Mouse (Mus musculus): ENCODE measurements around the gene Haus8. TPM values are rescaled to one million over a fixed set of nuclear protein-coding genes. Genes with fewer than 3 reads are reported as not detected.
"Not testable (repeated sequence)": the region's sequence is repeated elsewhere in the genome, so short reads cannot be mapped to it uniquely, and the experiment has no call there.

The Haus8 gene
- polyA plus RNA-seq, 1 experiment from 2014 or later: 51.5 TPM

DNA sequence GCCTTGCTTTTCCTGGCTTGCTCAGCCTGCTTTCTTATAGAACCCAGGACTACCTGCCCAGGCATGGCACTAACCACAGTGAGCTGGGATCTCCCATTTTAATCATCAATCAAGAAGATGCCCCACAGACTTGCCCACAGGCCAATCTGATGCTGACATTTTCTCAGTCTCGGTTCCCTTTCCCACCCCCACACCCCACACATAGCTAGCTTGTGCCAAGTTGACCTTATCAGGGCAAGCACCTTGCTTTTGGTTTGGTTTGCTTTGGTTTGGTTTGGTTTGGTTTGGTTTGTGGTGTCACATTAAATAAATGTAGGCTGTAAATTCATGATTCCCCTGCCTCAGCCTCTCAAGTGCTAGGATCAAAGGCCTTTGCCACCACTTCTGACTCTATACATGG lies 34.6 kb upstream of the Haus8 start:
- H3K36me3 ChIP-seq (ENCODE audit: control insufficient read depth, insufficient read depth, low read length): no peaks in the 10 kb centered on the region
- no peak overlapping the region for H3K4me3 ChIP-seq (ENCODE audit: low read depth, low read length)
- no peak for ATAC-seq
- no peak overlapping the region for H3K27ac ChIP-seq (ENCODE audit: low read depth, low read length)
- 97% methylated on average over 1 of the region's 1 CpGs for whole genome bisulfite sequencing
- no peak for DNase-seq (ENCODE audit: low spot score)
- no peak overlapping the region for H3K9ac ChIP-seq (ENCODE audit: low read length)
- H3K9me3 ChIP-seq (replicated peaks; ENCODE audit: control insufficient read depth, low read length): no peaks in the 10 kb centered on the region
- no peaks in the 10 kb centered on the region for H3K4me1 ChIP-seq (ENCODE audit: control insufficient read depth, insufficient read depth, low read length)
- H3K4me2 ChIP-seq (ENCODE audit: low read length): no peak overlapping the region
- no peaks in the 10 kb centered on the region for H3K27me3 ChIP-seq (replicated peaks; ENCODE audit: control insufficient read depth, insufficient read depth, low read length)

DNA sequence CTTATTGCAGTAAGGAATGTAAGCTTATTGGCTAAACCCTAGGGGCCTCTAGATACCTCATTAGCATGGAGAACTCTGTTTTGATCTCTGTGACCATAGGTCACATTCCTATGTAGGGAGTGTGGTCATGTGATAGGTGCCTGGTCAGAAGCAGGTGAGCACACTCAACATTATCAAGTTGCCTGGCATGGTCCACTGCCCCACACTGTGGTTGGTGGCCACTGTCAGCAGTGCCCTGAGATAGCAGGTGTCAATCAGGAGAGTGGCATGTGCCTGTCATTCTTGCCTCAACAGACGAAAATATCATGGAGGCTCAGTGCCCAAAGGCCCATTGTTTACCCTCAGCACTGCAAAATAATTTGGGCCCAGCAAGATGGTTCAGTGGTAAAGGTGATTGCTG lies 33.3 kb upstream of the Haus8 start:
- 84% methylated on average over 1 of the region's 1 CpGs for WGBS
- Histone ChIP-seq H3K9me3 (replicated peaks; ENCODE audit: control insufficient read depth, low read length) (no peaks in the 10 kb centered on the region), H3K27me3 (replicated peaks; ENCODE audit: control insufficient read depth, insufficient read depth, low read length) (no peaks in the 10 kb centered on the region), H3K4me3 (ENCODE audit: low read depth, low read length) (no peak overlapping the region), H3K4me1 (ENCODE audit: control insufficient read depth, insufficient read depth, low read length) (no peaks in the 10 kb centered on the region), H3K27ac (ENCODE audit: low read depth, low read length) (no peak overlapping the region), H3K36me3 (ENCODE audit: control insufficient read depth, insufficient read depth, low read length) (peaks cover 3% of the 10 kb centered on the region; the same call in 1 of the 2 replicates), H3K9ac (ENCODE audit: low read length) (no peak overlapping the region), H3K4me2 (ENCODE audit: low read length) (no peak overlapping the region)
- ATAC-seq (no peak), DNase-seq (ENCODE audit: low spot score) (no peak)

DNA sequence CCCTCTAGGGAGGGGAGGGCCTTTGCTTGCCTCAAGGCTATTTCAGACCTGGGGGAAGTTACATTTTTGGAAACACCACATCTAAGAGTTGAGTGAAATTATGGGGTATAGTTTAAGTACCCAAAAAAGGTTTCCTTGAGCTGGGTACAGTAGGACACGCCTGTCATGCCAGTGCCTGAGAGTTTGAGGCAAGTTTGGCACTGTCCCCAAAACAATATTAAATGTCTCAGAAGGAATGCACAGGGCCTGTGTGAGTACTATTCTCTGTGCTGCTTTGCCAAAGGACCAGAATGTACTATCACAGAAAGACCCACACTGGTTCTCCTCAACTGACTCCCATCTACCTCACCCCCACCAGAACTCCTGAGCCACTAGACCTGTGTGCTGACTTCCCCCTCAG lies 30.9 kb upstream of the Haus8 start:
- Histone ChIP-seq H3K9me3 (replicated peaks; ENCODE audit: control insufficient read depth, low read length) (no peaks in the 10 kb centered on the region), H3K36me3 (ENCODE audit: control insufficient read depth, insufficient read depth, low read length) (peaks cover 3% of the 10 kb centered on the region; the same call in 1 of the 2 replicates), H3K9ac (ENCODE audit: low read length) (no peak overlapping the region), H3K27ac (ENCODE audit: low read depth, low read length) (no peak overlapping the region), H3K27me3 (replicated peaks; ENCODE audit: control insufficient read depth, insufficient read depth, low read length) (no peaks in the 10 kb centered on the region), H3K4me2 (ENCODE audit: low read length) (no peak overlapping the region), H3K4me3 (ENCODE audit: low read depth, low read length) (no peak overlapping the region), H3K4me1 (ENCODE audit: control insufficient read depth, insufficient read depth, low read length) (no peaks in the 10 kb centered on the region)
- 79% methylated on average over 1 of the region's 1 CpGs for WGBS
- ATAC-seq (no peak), DNase-seq (ENCODE audit: low spot score) (no peak)

DNA sequence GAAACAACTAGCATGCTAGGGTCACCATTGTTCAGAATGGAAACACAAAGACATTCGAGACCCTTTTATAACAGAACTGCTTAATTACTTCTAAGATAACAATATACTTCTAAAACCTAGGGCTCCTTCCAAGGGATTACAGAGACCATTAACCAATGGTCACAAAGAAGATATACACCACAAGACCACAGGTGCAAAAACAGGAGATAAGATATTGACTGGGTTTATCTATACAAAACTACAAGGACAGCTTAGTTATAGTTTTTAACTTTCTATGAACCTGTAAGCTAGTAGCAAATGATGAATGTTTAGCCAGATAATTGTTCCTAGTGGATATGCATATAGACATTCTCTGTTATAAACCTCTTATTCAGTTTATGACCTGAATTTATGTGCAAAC lies 30.1 kb upstream of the Haus8 start:
- no peak for ATAC-seq

DNA sequence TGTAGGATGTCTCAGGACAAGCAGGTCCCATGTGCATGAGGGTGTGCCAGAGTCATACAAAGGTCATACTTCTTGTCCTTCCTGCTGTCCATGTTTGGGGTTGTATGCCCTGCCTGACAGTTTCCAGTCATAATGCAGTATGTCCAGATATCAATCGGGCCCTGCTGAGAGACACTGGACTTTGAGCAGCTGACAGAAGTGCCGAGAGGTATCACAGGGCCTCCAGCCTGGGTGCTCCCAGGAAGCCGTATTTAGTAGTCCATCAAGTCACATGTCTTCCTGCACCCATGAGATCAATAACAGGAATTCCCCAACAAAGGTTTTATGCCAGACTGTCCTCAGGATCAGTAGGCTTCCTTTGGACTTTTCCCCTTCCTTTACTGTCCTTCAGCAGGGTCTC lies 27.0 kb upstream of the Haus8 start:
- Histone ChIP-seq H3K4me1 (ENCODE audit: control insufficient read depth, insufficient read depth, low read length) (no peaks in the 10 kb centered on the region), H3K36me3 (ENCODE audit: control insufficient read depth, insufficient read depth, low read length) (peaks cover 15% of the 10 kb centered on the region; the same call in 1 of the 2 replicates), H3K27ac (ENCODE audit: low read depth, low read length) (no peak overlapping the region), H3K27me3 (replicated peaks; ENCODE audit: control insufficient read depth, insufficient read depth, low read length) (no peaks in the 10 kb centered on the region), H3K4me3 (ENCODE audit: low read depth, low read length) (no peak overlapping the region), H3K9me3 (replicated peaks; ENCODE audit: control insufficient read depth, low read length) (no peaks in the 10 kb centered on the region), H3K4me2 (ENCODE audit: low read length) (no peak overlapping the region), H3K9ac (ENCODE audit: low read length) (no peak overlapping the region)
- WGBS: 96% methylated on average over 3 of the region's 3 CpGs
- ATAC-seq: no peak
- DNase-seq (ENCODE audit: low spot score): no peak

More for the DNA sequence above, 30.1 kb upstream of the Haus8 start:
- WGBS: 100% methylated on average over 1 of the region's 1 CpGs
- Histone ChIP-seq H3K27me3 (replicated peaks; ENCODE audit: control insufficient read depth, insufficient read depth, low read length) (no peaks in the 10 kb centered on the region), H3K4me2 (ENCODE audit: low read length) (no peak overlapping the region), H3K4me3 (ENCODE audit: low read depth, low read length) (no peak overlapping the region), H3K9me3 (replicated peaks; ENCODE audit: control insufficient read depth, low read length) (no peaks in the 10 kb centered on the region), H3K9ac (ENCODE audit: low read length) (no peak overlapping the region), H3K36me3 (ENCODE audit: control insufficient read depth, insufficient read depth, low read length) (peaks cover 3% of the 10 kb centered on the region; the same call in 1 of the 2 replicates), H3K27ac (ENCODE audit: low read depth, low read length) (no peak overlapping the region), H3K4me1 (ENCODE audit: control insufficient read depth, insufficient read depth, low read length) (no peaks in the 10 kb centered on the region)
- no peak for DNase-seq (ENCODE audit: low spot score)

DNA sequence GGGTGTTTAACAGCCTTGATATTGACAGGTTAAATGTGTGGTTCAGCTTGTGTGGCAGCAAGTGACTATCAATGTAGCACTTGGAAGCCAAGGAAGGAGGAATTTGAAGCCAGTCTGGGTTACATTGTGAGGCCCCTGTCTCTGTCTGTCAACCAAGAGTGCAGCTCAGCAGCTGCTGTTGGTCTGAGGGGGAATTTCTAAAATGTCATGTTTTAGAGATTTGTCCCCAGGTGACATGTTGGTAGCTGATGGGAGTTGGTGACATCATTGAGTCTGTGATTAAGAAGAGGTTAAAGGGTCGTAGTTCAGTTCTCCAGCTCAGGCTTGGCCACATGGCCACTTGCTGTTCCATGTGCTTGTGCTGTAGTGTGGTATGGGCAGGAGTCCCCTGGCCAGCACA lies 24.7 kb upstream of the Haus8 start:
- no peak overlapping the region for H3K4me3 ChIP-seq (ENCODE audit: low read depth, low read length)
- no peak overlapping the region for H3K9ac ChIP-seq (ENCODE audit: low read length)
- H3K27ac ChIP-seq (ENCODE audit: low read depth, low read length): no peak overlapping the region
- ATAC-seq (no peak), DNase-seq (ENCODE audit: low spot score) (no peak)
- no peaks in the 10 kb centered on the region for H3K4me1 ChIP-seq (ENCODE audit: control insufficient read depth, insufficient read depth, low read length)
- 79% methylated on average over 1 of the region's 1 CpGs for WGBS
- no peaks in the 10 kb centered on the region for H3K9me3 ChIP-seq (replicated peaks; ENCODE audit: control insufficient read depth, low read length)
- no peaks in the 10 kb centered on the region for H3K27me3 ChIP-seq (replicated peaks; ENCODE audit: control insufficient read depth, insufficient read depth, low read length)
- peaks cover 22% of the 10 kb centered on the region; the same call in 1 of the 2 replicates for H3K36me3 ChIP-seq (ENCODE audit: control insufficient read depth, insufficient read depth, low read length)
- no peak overlapping the region for H3K4me2 ChIP-seq (ENCODE audit: low read length)

DNA sequence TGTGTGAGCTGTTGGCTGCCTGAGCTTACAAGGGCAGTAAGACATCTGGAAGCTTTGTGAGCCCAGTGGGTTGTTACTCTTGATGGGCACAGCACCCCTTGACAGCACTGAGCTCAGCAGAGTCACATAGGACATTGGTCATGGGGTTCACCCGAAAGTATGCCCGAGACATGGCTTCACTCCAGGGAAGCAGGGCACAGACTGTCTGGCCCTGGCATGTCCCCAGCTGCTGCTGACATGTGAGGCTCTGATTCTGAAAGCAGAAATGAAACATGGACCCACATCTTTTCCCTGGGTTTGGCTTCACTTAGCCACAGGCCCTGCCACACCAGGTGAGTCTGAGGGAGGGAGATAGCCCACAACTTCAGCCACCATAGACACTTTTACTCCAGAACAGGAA lies 24.1 kb upstream of the Haus8 start:
- H3K4me1 ChIP-seq (ENCODE audit: control insufficient read depth, insufficient read depth, low read length): no peaks in the 10 kb centered on the region
- DNase-seq (ENCODE audit: low spot score) (no peak), ATAC-seq (no peak)
- H3K4me3 ChIP-seq (ENCODE audit: low read depth, low read length): no peak overlapping the region
- H3K9ac ChIP-seq (ENCODE audit: low read length): no peak overlapping the region
- WGBS: 96% methylated on average over 2 of the region's 2 CpGs
- no peak overlapping the region for H3K27ac ChIP-seq (ENCODE audit: low read depth, low read length)
- H3K4me2 ChIP-seq (ENCODE audit: low read length): no peak overlapping the region
- H3K9me3 ChIP-seq (replicated peaks; ENCODE audit: control insufficient read depth, low read length): no peaks in the 10 kb centered on the region
- H3K27me3 ChIP-seq (replicated peaks; ENCODE audit: control insufficient read depth, insufficient read depth, low read length): no peaks in the 10 kb centered on the region
- peaks cover 19% of the 10 kb centered on the region; the same call in 1 of the 2 replicates for H3K36me3 ChIP-seq (ENCODE audit: control insufficient read depth, insufficient read depth, low read length)

DNA sequence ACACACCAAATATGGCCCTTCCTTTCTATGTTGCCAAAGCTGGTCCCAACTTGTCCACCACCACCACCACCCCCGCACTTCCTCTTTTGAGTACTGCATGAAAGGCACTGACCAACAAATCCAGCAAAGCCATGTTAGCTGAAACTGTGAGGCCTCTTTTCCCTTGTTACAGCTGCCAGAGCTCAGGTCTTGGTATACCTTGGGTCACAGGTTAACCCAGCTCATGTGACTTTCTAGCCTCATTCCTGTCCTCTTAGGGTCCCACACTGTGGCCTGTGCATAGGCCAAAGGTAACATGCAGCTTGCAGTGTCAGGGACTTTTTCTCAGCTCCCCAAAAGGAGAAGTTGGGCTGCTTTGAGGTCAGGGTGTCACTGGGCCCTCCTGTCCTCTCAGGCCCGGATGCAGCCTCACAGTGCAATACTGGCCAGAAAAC lies 23.5 kb upstream of the Haus8 start:
- WGBS: 96% methylated on average over 2 of the region's 2 CpGs
- Histone ChIP-seq H3K4me3 (ENCODE audit: low read depth, low read length) (no peak overlapping the region), H3K27me3 (replicated peaks; ENCODE audit: control insufficient read depth, insufficient read depth, low read length) (no peaks in the 10 kb centered on the region), H3K27ac (ENCODE audit: low read depth, low read length) (no peak overlapping the region), H3K9me3 (replicated peaks; ENCODE audit: control insufficient read depth, low read length) (no peaks in the 10 kb centered on the region), H3K4me2 (ENCODE audit: low read length) (no peak overlapping the region), H3K36me3 (ENCODE audit: control insufficient read depth, insufficient read depth, low read length) (peaks cover 22% of the 10 kb centered on the region), H3K4me1 (ENCODE audit: control insufficient read depth, insufficient read depth, low read length) (no peaks in the 10 kb centered on the region), H3K9ac (ENCODE audit: low read length) (no peak overlapping the region)
- ATAC-seq: no peak
- no peak for DNase-seq (ENCODE audit: low spot score)

DNA sequence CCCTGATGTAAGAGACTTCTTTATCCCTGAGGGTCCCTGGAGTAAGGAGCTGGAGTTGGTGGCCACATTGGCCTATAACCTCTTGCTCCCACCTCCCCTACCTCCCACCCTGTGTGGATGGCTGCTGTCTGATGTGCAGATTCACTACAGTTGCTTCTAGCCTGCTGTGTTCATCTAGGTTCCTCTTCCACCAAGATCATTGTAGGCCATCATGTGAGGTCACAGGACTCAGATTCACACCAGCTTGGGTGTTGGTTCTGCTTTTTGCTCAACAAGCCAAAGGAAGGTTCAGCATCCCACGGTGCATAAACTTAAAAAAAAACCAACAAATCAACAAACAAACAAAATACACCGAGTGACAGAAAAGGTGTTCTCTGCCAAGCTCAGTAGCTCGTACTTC lies 21.2 kb upstream of the Haus8 start:
- H3K4me1 ChIP-seq (ENCODE audit: control insufficient read depth, insufficient read depth, low read length); H3K27ac ChIP-seq (ENCODE audit: low read depth, low read length); H3K4me2 ChIP-seq (ENCODE audit: low read length); H3K4me3 ChIP-seq (ENCODE audit: low read depth, low read length); ATAC-seq; DNase-seq (ENCODE audit: low spot score); H3K9me3 ChIP-seq (replicated peaks; ENCODE audit: control insufficient read depth, low read length); H3K27me3 ChIP-seq (replicated peaks; ENCODE audit: control insufficient read depth, insufficient read depth, low read length); H3K9ac ChIP-seq (ENCODE audit: low read length): not testable (repeated sequence)
- WGBS: 96% methylated on average over 3 of the region's 3 CpGs
- H3K36me3 ChIP-seq (ENCODE audit: control insufficient read depth, insufficient read depth, low read length): peaks cover 38% of the 10 kb centered on the region

All from forebrain, embryonic 14.5 days (tissue).